Mouse (Mus musculus) megakaryocyte, embryonic 14.5 days (primary cell): Measurements from ENCODE around the gene Itga5.

Experiments used
- FLI1 ChIP-seq: IDR thresholded peaks from 2 replicates; pipeline ENCODE4 v1.6.1; 2012; ENCODE audit warnings: low read length, inconsistent platforms, mixed read lengths
- GATA1 ChIP-seq: IDR thresholded peaks from 3 replicates; pipeline ENCODE4 v1.6.1; 2012; ENCODE audit warnings: mixed read lengths, low read length, inconsistent platforms, borderline replicate concordance

DNA sequence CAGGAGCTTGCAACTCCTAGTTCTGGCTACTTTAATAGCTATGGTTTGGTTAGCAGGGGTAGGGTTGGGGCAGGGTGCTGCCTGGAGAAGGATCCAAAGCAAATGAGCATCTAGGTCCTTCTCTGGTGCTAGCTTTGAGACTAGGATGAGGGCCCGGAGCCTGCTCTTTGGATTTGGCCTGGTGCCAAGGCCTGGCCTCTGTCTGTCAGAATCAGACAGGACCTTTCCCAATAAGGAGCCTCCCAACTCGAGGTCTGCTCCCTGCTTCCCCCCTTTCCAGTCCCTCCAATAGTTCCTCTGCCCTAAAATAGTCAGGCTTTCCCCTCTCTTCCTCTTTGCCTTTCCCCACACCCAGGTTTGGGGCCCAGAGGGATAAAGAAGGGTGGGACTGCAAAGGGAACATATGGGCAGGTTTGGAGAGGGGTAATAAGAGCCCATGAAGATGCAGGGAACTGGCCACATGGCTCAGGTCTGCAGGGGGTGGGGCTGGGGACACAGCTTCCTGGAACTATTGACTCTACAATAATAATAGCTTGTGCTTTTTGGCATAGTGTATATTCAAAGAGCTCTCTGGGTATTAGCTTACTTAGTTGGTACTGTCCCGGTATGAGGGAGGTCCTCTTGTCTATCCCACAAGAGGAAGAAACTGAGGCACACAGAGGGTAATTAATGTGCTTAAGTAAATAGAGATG, 12.2 kb upstream of the Itga5 start:
- TF ChIP-seq GATA1 (no peak), FLI1 (no peak)
